Mouse (Mus musculus) left cerebral cortex, adult 9 months (tissue): Measurements from ENCODE around the gene Chrd.

Experiments
- DNase-seq, 2 experiments: peaks; one replicate each; pipeline ENCODE4 v3.0.0; 2022; ENCODE audit warnings: low spot score in 2 of 2

Chrd gene

GRCm38 (mm10) chr16:20733731-20734730 lies 1.1 kb downstream of the Chrd start, which contains the start of gene Thpo:
TSS of gene Thpo (minus strand) at chr16:20734511.
- no peak for DNase-seq

GRCm38 (mm10) chr16:20735651-20736050 lies 2.7 kb downstream of the Chrd start:
- DNase-seq, result no peak

- DNase-seq, result no peak
Observed at GRCm38 (mm10) chr16:20736168-20736567, 3.2 kb downstream of the Chrd start.

GRCm38 (mm10) chr16:20736823-20737222 lies 3.9 kb downstream of the Chrd start:
- no peak for DNase-seq

- DNase-seq, result no peak
Observed at GRCm38 (mm10) chr16:20739845-20740244, 6.9 kb downstream of the Chrd start.

- peak; percentile 58 to 84 for DNase-seq
Observed at GRCm38 (mm10) chr16:20746641-20747040, 13.7 kb downstream of the Chrd start.

GRCm38 (mm10) chr16:20750518-20750917 lies 17.6 kb downstream of the Chrd start:
- no peak for DNase-seq

- DNase-seq, result no peak
Observed at GRCm38 (mm10) chr16:20756052-20756451, 23.1 kb downstream of the Chrd start.

GRCm38 (mm10) chr16:20757385-20757784 lies 24.5 kb downstream of the Chrd start:
- no peak for DNase-seq

GRCm38 (mm10) chr16:20761681-20762080 lies 28.8 kb downstream of the Chrd start:
- DNase-seq, result peak in 1 of 2 experiments; percentile 42

GRCm38 (mm10) chr16:20765244-20765643 lies 32.3 kb downstream of the Chrd start:
- no peak for DNase-seq

- DNase-seq, result no peak
Observed at GRCm38 (mm10) chr16:20775021-20775420, 42.1 kb downstream of the Chrd start.

- DNase-seq, result no peak
Observed at GRCm38 (mm10) chr16:20779846-20780245, 46.9 kb downstream of the Chrd start.

- no peak for DNase-seq
Observed at GRCm38 (mm10) chr16:20781101-20781630, 48.2 kb downstream of the Chrd start.

- no peak for DNase-seq
Observed at GRCm38 (mm10) chr16:20783891-20784290, 51.0 kb downstream of the Chrd start.

GRCm38 (mm10) chr16:20784754-20785153 lies 51.8 kb downstream of the Chrd start:
- no peak for DNase-seq

GRCm38 (mm10) chr16:20786556-20786955 lies 53.6 kb downstream of the Chrd start:
- DNase-seq, result no peak

- no peak for DNase-seq
Observed at GRCm38 (mm10) chr16:20791803-20792202, 58.9 kb downstream of the Chrd start.
